Mouse (Mus musculus) kidney, adult 2 months (tissue): ENCODE data around the gene Tecpr2.

ENCODE experiments used
- CTCF ChIP-seq: fragments of 200-500 bp; conservative IDR thresholded peaks from 2 replicates; pipeline ENCODE4 v1.5.1; 2011; ENCODE audit warnings: low read depth, mild to moderate bottlenecking, control low read depth, low read length, moderate library complexity, mixed read lengths; ENCODE audit not compliant: insufficient read depth, insufficient read length
- POLR2A ChIP-seq: fragments of 200-500 bp; IDR thresholded peaks from one replicate; pipeline ENCODE4 v1.6.1; 2011; ENCODE audit warnings: low read depth, low read length, control low read depth

DNA sequence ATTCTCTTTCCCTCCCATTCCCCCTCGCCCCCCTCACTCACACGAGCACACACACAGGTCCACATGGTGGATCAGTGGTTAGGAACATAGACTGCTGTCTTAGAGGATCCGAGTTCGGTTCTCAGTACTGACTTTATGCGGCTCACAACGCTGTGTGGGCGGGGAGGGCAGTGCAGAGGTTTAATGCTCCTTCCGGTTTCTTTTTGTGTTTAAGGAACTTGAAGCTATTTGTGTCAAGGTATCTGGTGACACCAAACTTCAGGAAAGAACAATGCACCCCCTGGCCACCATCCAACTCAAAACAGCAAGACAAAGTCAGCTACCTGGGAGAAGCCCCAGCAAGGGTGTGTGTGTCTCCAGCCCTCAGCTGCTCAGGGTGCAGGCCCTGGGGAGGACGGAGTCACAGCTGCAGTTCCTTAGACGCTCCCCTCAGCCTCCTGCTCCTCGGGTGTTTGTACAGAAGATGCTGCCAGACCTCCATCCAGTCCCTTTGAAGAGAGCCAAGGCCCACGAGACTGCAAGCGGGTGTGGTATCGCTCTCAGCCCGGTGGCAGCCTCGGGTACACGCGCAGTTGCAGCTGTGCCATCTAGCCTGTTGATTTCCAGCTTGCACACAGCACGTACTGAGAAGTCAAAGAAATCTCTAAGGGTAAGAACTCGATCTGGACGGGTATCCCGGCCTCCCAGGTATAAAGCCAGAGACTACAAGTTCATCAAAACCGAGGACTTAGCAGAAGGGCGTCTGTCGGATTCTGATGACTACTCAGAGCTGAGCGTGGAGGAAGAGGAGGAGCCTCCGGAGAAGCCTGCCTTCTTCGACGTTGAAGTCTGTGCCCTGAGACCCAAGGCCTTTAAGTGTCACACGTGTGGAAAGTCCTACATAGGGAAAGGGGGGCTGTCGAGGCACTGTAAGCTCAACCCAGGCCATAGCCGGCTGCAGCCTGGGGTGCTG, 34.0 kb upstream of the Tecpr2 start:
- no peak for TF ChIP-seq CTCF
- no peak for TF ChIP-seq POLR2A
